9 mouse cellular contexts compared by ENCODE assay signal in genomic region chr16:4270911-4271310, GRCm38 (mm10). TPM values are rescaled to one million over a fixed set of nuclear protein-coding genes. Genes with fewer than 3 reads are reported as not detected.
DNase-seq lines count a peak whose midpoint lies in the region; ATAC-seq and TF ChIP-seq lines count a peak whose summit lies in the region.
"Had no signal": no experiment of that assay in that cellular context is flagged by ENCODE, and none has a peak within 500 bp of the region (broad histone marks: within the 10 kb centered on the region; RNA-seq: fewer than 3 reads in every experiment).

No protein-coding gene starts in this region.

- H3K9me3 ChIP-seq in embryonic facial prominence, embryonic 11.5 days (replicated peaks; ENCODE audit: control insufficient read depth, low read length), result no peaks in the 10 kb centered on the region
- no peaks in the 10 kb centered on the region for H3K9me3 ChIP-seq in embryonic facial prominence, embryonic 10.5 days
- H3K9me3 ChIP-seq in kidney, embryonic 14.5 days (ENCODE audit: control insufficient read depth, low read length), result no peaks in the 10 kb centered on the region
- H3K9me3 ChIP-seq in hindbrain, postnatal 0 days (ENCODE audit: low read length), result no peaks in the 10 kb centered on the region

- DNase-seq in embryonic facial prominence, embryonic 11.5 days (ENCODE audit: low spot score), result peak; percentile 43
- DNase-seq in embryonic facial prominence, embryonic 10.5 days (ENCODE audit: low spot score), result no peak
- DNase-seq in kidney, postnatal 25 days, result no peak
- DNase-seq in MN1 (ENCODE audit: low spot score), result peak; percentile 62
- peak; percentile 67 for DNase-seq in hindbrain, postnatal 0 days (ENCODE audit: low spot score)
- no peak for DNase-seq in right cerebral cortex, postnatal 14 days
- DNase-seq: B cell, adult 2 months had no signal

- no peak for TF ChIP-seq CTCF in hindbrain, postnatal 0 days (IDR thresholded peaks at IDR 0.05; ENCODE audit: low read depth)

- WGBS in embryonic facial prominence, embryonic 11.5 days, result 14% methylated on average over 1 of the region's 1 CpGs
- WGBS in embryonic facial prominence, embryonic 10.5 days, result 52% methylated on average over 1 of the region's 1 CpGs
- WGBS in kidney, embryonic 14.5 days, result 31% methylated on average over 1 of the region's 1 CpGs
- WGBS in hindbrain, postnatal 0 days, result 3% methylated on average over 1 of the region's 1 CpGs

- H3K36me3 ChIP-seq in embryonic facial prominence, embryonic 11.5 days (replicated peaks; ENCODE audit: control insufficient read depth, insufficient read depth, low read depth, low read length), result no peaks in the 10 kb centered on the region
- no peaks in the 10 kb centered on the region for H3K36me3 ChIP-seq in embryonic facial prominence, embryonic 10.5 days (replicated peaks)
- no peaks in the 10 kb centered on the region for H3K36me3 ChIP-seq in kidney, embryonic 14.5 days (ENCODE audit: control insufficient read depth, insufficient read depth, low read length)
- H3K36me3 ChIP-seq in hindbrain, postnatal 0 days (ENCODE audit: insufficient read depth, low read length), result no peaks in the 10 kb centered on the region

- no peaks in the 10 kb centered on the region for H3K4me1 ChIP-seq in embryonic facial prominence, embryonic 11.5 days (ENCODE audit: control insufficient read depth, insufficient read depth, low read length)
- peaks cover 10% of the 10 kb centered on the region for H3K4me1 ChIP-seq in embryonic facial prominence, embryonic 10.5 days
- H3K4me1 ChIP-seq in kidney, embryonic 14.5 days (ENCODE audit: control insufficient read depth, insufficient read depth, low read length), result peaks cover 12% of the 10 kb centered on the region; the same call in 1 of the 2 replicates
- H3K4me1 ChIP-seq in hindbrain, postnatal 0 days (ENCODE audit: insufficient read depth, low read length), result peaks cover 10% of the 10 kb centered on the region; the same call in 1 of the 2 replicates

- H3K4me2 ChIP-seq in embryonic facial prominence, embryonic 11.5 days (ENCODE audit: low read depth, low read length), result no peak overlapping the region
- H3K4me2 ChIP-seq in kidney, embryonic 14.5 days (replicated peaks; ENCODE audit: low read depth, low read length), result no peak overlapping the region
- H3K4me2 ChIP-seq in hindbrain, postnatal 0 days (ENCODE audit: low read depth, low read length), result no peak overlapping the region

- H3K9ac ChIP-seq in embryonic facial prominence, embryonic 11.5 days (replicated peaks; ENCODE audit: low read length), result no peak overlapping the region
- H3K9ac ChIP-seq in kidney, embryonic 14.5 days (ENCODE audit: low read depth, low read length), result no peak overlapping the region
- H3K9ac ChIP-seq in hindbrain, postnatal 0 days (replicated peaks; ENCODE audit: low read length), result no peak overlapping the region

- ATAC-seq in embryonic facial prominence, embryonic 11.5 days (replicated peaks; ENCODE audit: insufficient number of reproducible peaks, low FRiP score, low TSS enrichment, low read depth), result no peak
- ATAC-seq in kidney, embryonic 14.5 days (ENCODE audit: low FRiP score, low TSS enrichment), result no peak
- no peak for ATAC-seq in hindbrain, postnatal 0 days
- ATAC-seq in megakaryocyte-erythroid progenitor cell, adult 5-6 weeks (replicated peaks; ENCODE audit: low FRiP score, low TSS enrichment, poor library complexity, severe bottlenecking), result no peak

- H3K4me3 ChIP-seq in embryonic facial prominence, embryonic 11.5 days (ENCODE audit: low read depth, low read length), result no peak overlapping the region
- H3K4me3 ChIP-seq in embryonic facial prominence, embryonic 10.5 days, result no peak overlapping the region
- no peak overlapping the region for H3K4me3 ChIP-seq in kidney, embryonic 14.5 days (ENCODE audit: low read length)
- no peak overlapping the region for H3K4me3 ChIP-seq in hindbrain, postnatal 0 days (ENCODE audit: low read length)

- H3K27me3 ChIP-seq in embryonic facial prominence, embryonic 11.5 days (ENCODE audit: control insufficient read depth, insufficient read depth, low read length), result no peaks in the 10 kb centered on the region
- peaks cover 16% of the 10 kb centered on the region for H3K27me3 ChIP-seq in embryonic facial prominence, embryonic 10.5 days (replicated peaks; ENCODE audit: low read depth, poor library complexity, severe bottlenecking)
- H3K27me3 ChIP-seq in kidney, embryonic 14.5 days (ENCODE audit: control insufficient read depth, insufficient read depth, low read length), result no peaks in the 10 kb centered on the region
- H3K27me3 ChIP-seq in hindbrain, postnatal 0 days (ENCODE audit: insufficient read depth, low read length), result no peaks in the 10 kb centered on the region

- no peak overlapping the region for H3K27ac ChIP-seq in embryonic facial prominence, embryonic 11.5 days (replicated peaks; ENCODE audit: low read depth, low read length)
- no peak overlapping the region for H3K27ac ChIP-seq in embryonic facial prominence, embryonic 10.5 days (replicated peaks)
- H3K27ac ChIP-seq in kidney, embryonic 14.5 days (ENCODE audit: low read depth, low read length), result peak overlapping the region; percentile 47; the same call in 1 of the 2 replicates
- H3K27ac ChIP-seq in hindbrain, postnatal 0 days, result no peak overlapping the region

RNA-seq across cellular contexts. Expression of gene Crebbp, which starts 57.1 kb away (rescaled TPM):
- polyA plus RNA-seq in embryonic facial prominence, embryonic 11.5 days (2014; fragmentation: Nextera tagmentation; extraction: Ambion mirVana), result 32.1 and 32.4 TPM in 2 replicates
- 32.3 and 32.4 TPM in 2 replicates for polyA plus RNA-seq in embryonic facial prominence, embryonic 10.5 days (2016; fragmentation: Nextera tagmentation; extraction: Ambion mirVana)
- 47.2 and 55.0 TPM in 2 replicates for polyA plus RNA-seq in kidney, embryonic 14.5 days (2014; fragmentation: Nextera tagmentation; extraction: Ambion mirVana)
- 59.4 and 61.6 TPM in 2 replicates for total RNA-seq in hindbrain, postnatal 0 days (2014; rRNA removed)
- polyA plus RNA-seq in hindbrain, postnatal 0 days (2015; fragmentation: Nextera tagmentation; extraction: Ambion mirVana), result 28.3 and 29.8 TPM in 2 replicates
- 39.7 and 41.0 TPM in 2 replicates for total RNA-seq in megakaryocyte-erythroid progenitor cell, adult 5-6 weeks (2014; fragmentation: Nextera tagmentation)
- total RNA-seq in megakaryocyte-erythroid progenitor cell, adult 5-6 weeks (2017), result 10.2 and 14.4 TPM in 2 replicates

Comparison
In these comparisons a context has a peak if more than half of its experiments do, and no peak if none do; other contexts are left out.
1. DNase-seq: peak in embryonic facial prominence, embryonic 11.5 days (single experiment), MN1 (single experiment) and hindbrain, postnatal 0 days (single experiment); none in embryonic facial prominence, embryonic 10.5 days (single experiment), kidney, postnatal 25 days (0 of 2) and right cerebral cortex, postnatal 14 days (single experiment).